Mouse (Mus musculus) heart, embryonic 10.5 days (tissue): ENCODE measurements around the gene Nf2. TPM values are rescaled to one million over a fixed set of nuclear protein-coding genes. Genes with fewer than 3 reads are reported as not detected.
"Not testable (repeated sequence)": the region's sequence is repeated elsewhere in the genome, so short reads cannot be mapped to it uniquely, and the experiment has no call there.

Source experiments
- DNase-seq: peaks from one replicate; pipeline ENCODE4 v3.0.0-alpha.2; 2017; ENCODE audit warnings: low spot score
- H3K27ac ChIP-seq: fragments of 300-500 bp; sonication (generic); 2 replicates; pipeline ENCODE4 v1.5.1; 2016; ENCODE audit warnings: mild to moderate bottlenecking
- H3K27me3 ChIP-seq: fragments of 300-500 bp; sonication (generic); 2 replicates; pipeline ENCODE4 v1.6.1; 2016; ENCODE audit warnings: mild to moderate bottlenecking; ENCODE audit not compliant: poor library complexity, insufficient read depth, severe bottlenecking
- H3K36me3 ChIP-seq: fragments of 300-500 bp; sonication (generic); 2 replicates; pipeline ENCODE4 v1.6.1; 2016; ENCODE audit warnings: mild to moderate bottlenecking, moderate library complexity
- H3K4me1 ChIP-seq: fragments of 300-500 bp; sonication (generic); 2 replicates; pipeline ENCODE4 v1.6.1; 2016; ENCODE audit warnings: mild to moderate bottlenecking
- H3K4me3 ChIP-seq: fragments of 300-500 bp; sonication (generic); 2 replicates; pipeline ENCODE4 v1.5.1; 2016; ENCODE audit warnings: mild to moderate bottlenecking, moderate library complexity
- H3K9me3 ChIP-seq: fragments of 300-500 bp; sonication (generic); 2 replicates; pipeline ENCODE4 v1.6.1; 2016; ENCODE audit warnings: mild to moderate bottlenecking, moderate library complexity
- WGBS: fragments of 180-500 bp; shearing (Covaris S2); methylation state at CpG from one replicate; pipeline ENCODE4 v1.1.7; 2016; 5-methylcytosine and 5-hydroxymethylcytosine counted together
- polyA plus RNA-seq: library from polyadenylated mRNA; unstranded; fragments of >200 nt; fragmentation: Nextera tagmentation; extraction: Ambion mirVana; gene quantifications from 2 replicates; pipeline ENCODE4 v1.2.1, GENCODE M21; 2016

Nf2 gene
- polyA plus RNA-seq, 1 experiment from 2014 or later = 43.2 TPM

- H3K9me3 ChIP-seq = no peaks in the 10 kb centered on the region
- H3K27me3 ChIP-seq = no peaks in the 10 kb centered on the region
- peaks cover 10% of the 10 kb centered on the region; the same call in 1 of the 2 replicates for H3K4me1 ChIP-seq
- no peaks in the 10 kb centered on the region for H3K36me3 ChIP-seq
- H3K27ac ChIP-seq = no peak overlapping the region
- DNase-seq = no peak
- no peak overlapping the region for H3K4me3 ChIP-seq
- WGBS = 72% methylated on average over 2 of the region's 2 CpGs
Observed at GRCm38 (mm10) chr11:4827916-4828315, 21.4 kb downstream of the Nf2 start.

GRCm38 (mm10) chr11:4827340-4827739 lies 22.0 kb downstream of the Nf2 start:
- Histone ChIP-seq H3K27me3 (no peaks in the 10 kb centered on the region), H3K27ac (no peak overlapping the region), H3K36me3 (no peaks in the 10 kb centered on the region), H3K4me1 (peaks cover 10% of the 10 kb centered on the region; the same call in 1 of the 2 replicates), H3K4me3 (no peak overlapping the region), H3K9me3 (no peaks in the 10 kb centered on the region)
- DNase-seq = no peak

- Histone ChIP-seq H3K27ac (no peak overlapping the region), H3K4me1 (peaks cover 14% of the 10 kb centered on the region; the same call in 1 of the 2 replicates), H3K27me3 (no peaks in the 10 kb centered on the region), H3K36me3 (no peaks in the 10 kb centered on the region), H3K9me3 (no peaks in the 10 kb centered on the region), H3K4me3 (no peak overlapping the region)
- WGBS = 86% methylated on average over 3 of the region's 3 CpGs
- DNase-seq = no peak
Observed at GRCm38 (mm10) chr11:4826152-4826778, 23.1 kb downstream of the Nf2 start.

- H3K27me3 ChIP-seq = no peaks in the 10 kb centered on the region
- H3K4me1 ChIP-seq = peaks cover 10% of the 10 kb centered on the region; the same call in 1 of the 2 replicates
- 79% methylated on average over 6 of the region's 6 CpGs for whole genome bisulfite sequencing
- DNase-seq = no peak
- H3K4me3 ChIP-seq = no peak overlapping the region
- no peak overlapping the region for H3K27ac ChIP-seq
- H3K36me3 ChIP-seq = no peaks in the 10 kb centered on the region
- no peaks in the 10 kb centered on the region for H3K9me3 ChIP-seq
Observed at GRCm38 (mm10) chr11:4823655-4824312, 25.6 kb downstream of the Nf2 start.

GRCm38 (mm10) chr11:4822446-4822842 lies 26.9 kb downstream of the Nf2 start:
- not testable (repeated sequence) for H3K9me3 ChIP-seq, H3K27ac ChIP-seq, H3K4me1 ChIP-seq, DNase-seq, H3K36me3 ChIP-seq, H3K27me3 ChIP-seq, H3K4me3 ChIP-seq
- 90% methylated on average over 4 of the region's 4 CpGs for WGBS

GRCm38 (mm10) chr11:4821492-4822445 lies 27.6 kb downstream of the Nf2 start:
- WGBS = 49% methylated on average over 7 of the region's 7 CpGs
- no peak for DNase-seq
- Histone ChIP-seq H3K4me1 (peaks cover 4% of the 10 kb centered on the region; the same call in 1 of the 2 replicates), H3K27ac (no peak overlapping the region), H3K4me3 (no peak overlapping the region), H3K9me3 (no peaks in the 10 kb centered on the region), H3K36me3 (no peaks in the 10 kb centered on the region), H3K27me3 (no peaks in the 10 kb centered on the region)

GRCm38 (mm10) chr11:4814507-4815450 lies 34.6 kb downstream of the Nf2 start:
- Histone ChIP-seq H3K9me3 (no peaks in the 10 kb centered on the region), H3K27ac (no peak overlapping the region), H3K36me3 (peaks cover 14% of the 10 kb centered on the region; the same call in 1 of the 2 replicates), H3K4me3 (no peak overlapping the region), H3K27me3 (no peaks in the 10 kb centered on the region), H3K4me1 (no peaks in the 10 kb centered on the region)
- no peak for DNase-seq
- WGBS = 86% methylated on average over 7 of the region's 7 CpGs

- no peak for DNase-seq
- no peaks in the 10 kb centered on the region for H3K9me3 ChIP-seq
- H3K36me3 ChIP-seq = peaks cover 19% of the 10 kb centered on the region
- H3K27ac ChIP-seq = no peak overlapping the region
- no peak overlapping the region for H3K4me3 ChIP-seq
- H3K27me3 ChIP-seq = no peaks in the 10 kb centered on the region
- WGBS = 90% methylated on average over 6 of the region's 6 CpGs
- peaks cover 19% of the 10 kb centered on the region for H3K4me1 ChIP-seq
Observed at GRCm38 (mm10) chr11:4808311-4808710, 41.0 kb downstream of the Nf2 start.

GRCm38 (mm10) chr11:4806031-4806715 lies 43.2 kb downstream of the Nf2 start:
- WGBS = 68% methylated on average over 6 of the region's 6 CpGs
- peaks cover 31% of the 10 kb centered on the region for H3K36me3 ChIP-seq
- DNase-seq = no peak

GRCm38 (mm10) chr11:4804921-4805562 lies 44.3 kb downstream of the Nf2 start:
- 87% methylated on average over 6 of the region's 6 CpGs for WGBS
- Histone ChIP-seq H3K36me3 (peaks cover 31% of the 10 kb centered on the region), H3K4me3 (no peak overlapping the region), H3K9me3 (no peaks in the 10 kb centered on the region), H3K4me1 (peaks cover 25% of the 10 kb centered on the region), H3K27me3 (no peaks in the 10 kb centered on the region), H3K27ac (no peak overlapping the region)
- DNase-seq = no peak

More at GRCm38 (mm10) chr11:4806031-4806715, 43.2 kb downstream of the Nf2 start:
- H3K4me1 ChIP-seq = peaks cover 20% of the 10 kb centered on the region
- H3K9me3 ChIP-seq = no peaks in the 10 kb centered on the region
- H3K4me3 ChIP-seq = no peak overlapping the region
- H3K27me3 ChIP-seq = no peaks in the 10 kb centered on the region
- H3K27ac ChIP-seq = no peak overlapping the region

GRCm38 (mm10) chr11:4803951-4804350 lies 45.4 kb downstream of the Nf2 start:
- Histone ChIP-seq H3K27ac (0 out of 2 replicates have a peak overlapping the region, but pooled peaks have one; percentile 36), H3K4me1 (peaks cover 25% of the 10 kb centered on the region), H3K9me3 (no peaks in the 10 kb centered on the region), H3K4me3 (no peak overlapping the region), H3K36me3 (peaks cover 29% of the 10 kb centered on the region), H3K27me3 (no peaks in the 10 kb centered on the region)
- no peak for DNase-seq
- WGBS = 31% methylated on average over 7 of the region's 7 CpGs
